Mouse (Mus musculus) heart, adult 2 months (tissue): ENCODE data around the gene Eif6. TPM values are rescaled to one million over a fixed set of nuclear protein-coding genes. Genes with fewer than 3 reads are reported as not detected.
A peak's percentile ranks its signal among the peaks of the same experiment; 100 is the strongest.

ENCODE experiments used
- DNase-seq, 2 experiments: peaks; one replicate each; pipeline ENCODE4 v3.0.0; 2021
- H3K27ac ChIP-seq: fragments of 200-600 bp; 2 replicates; pipeline ENCODE4 v1.8.1; 2022
- H3K27me3 ChIP-seq: fragments of 200-500 bp; 2 replicates; pipeline ENCODE4 v1.6.1; 2012; ENCODE audit warnings: mild to moderate bottlenecking, low read length, inconsistent platforms, mixed read lengths; ENCODE audit not compliant: control insufficient read depth, insufficient read depth
- H3K36me3 ChIP-seq: fragments of 200-500 bp; 2 replicates; pipeline ENCODE4 v1.6.1; 2012; ENCODE audit warnings: low read length, inconsistent platforms; ENCODE audit not compliant: control insufficient read depth, insufficient read depth
- H3K4me1 ChIP-seq: fragments of 200-500 bp; 2 replicates; pipeline ENCODE4 v1.6.1; 2011; ENCODE audit warnings: low read length; ENCODE audit not compliant: control insufficient read depth, insufficient read depth
- H3K4me3 ChIP-seq: fragments of 200-600 bp; 2 replicates; pipeline ENCODE4 v1.8.1; 2022
- H3K79me2 ChIP-seq: fragments of 200-500 bp; replicated peaks from 2 replicates; pipeline ENCODE4 v1.6.1; 2012; ENCODE audit warnings: mild to moderate bottlenecking, inconsistent platforms, low read length, moderate library complexity, mixed read lengths; ENCODE audit not compliant: control insufficient read depth, insufficient read depth
- H3K9ac ChIP-seq: fragments of 200-500 bp; 2 replicates; pipeline ENCODE4 v1.6.1; 2012; ENCODE audit warnings: low read depth, mild to moderate bottlenecking, control low read depth, inconsistent platforms, low read length, mixed read lengths
- CTCF ChIP-seq: fragments of 200-600 bp; IDR thresholded peaks from 2 replicates; pipeline ENCODE4 v1.8.1; 2022; ENCODE audit warnings: antibody characterized with exemption, mild to moderate bottlenecking, moderate library complexity
- EP300 ChIP-seq: fragments of 200-500 bp; IDR thresholded peaks from 2 replicates; pipeline ENCODE4 v1.6.1; 2011; ENCODE audit warnings: low read depth, low read length, control low read depth; ENCODE audit not compliant: insufficient read depth
- POLR2A ChIP-seq: fragments of 200-500 bp; IDR thresholded peaks from 2 replicates; pipeline ENCODE4 v1.6.1; 2011; ENCODE audit warnings: mild to moderate bottlenecking, low read depth, low read length, control low read depth; ENCODE audit not compliant: insufficient read depth
- WGBS: fragments of 180-500 bp; shearing (Covaris S2); methylation state at CpG from one replicate; pipeline ENCODE4 v1.1.7; 2018; 5-methylcytosine and 5-hydroxymethylcytosine counted together
- intact Hi-C: fragments of 180-260 bp; cut with DNase I; formaldehyde crosslinking; loops from one replicate; pipeline ENCODE4 v1.15.1; 2025
- polyA plus RNA-seq: library from polyadenylated mRNA; depleted of rRNA; stranded (reverse); fragments of >200 nt; gene quantifications from 2 replicates; pipeline ENCODE4 v1.2.3, GENCODE M21; 2012
- total RNA-seq, 2 experiments: library from RNA; stranded (reverse); gene quantifications; 2 replicates each; pipeline ENCODE4 v1.2.3; 2021

Gene Eif6
- total and polyA plus RNA-seq, 3 experiments: 40.1 to 52.3 (median 51.2) TPM

- no peak for DNase-seq
- peak overlapping the region; percentile 76 for H3K4me3 ChIP-seq
- H3K9ac ChIP-seq: peak overlapping the region; percentile 42; the same call in 1 of the 2 replicates
- peak overlapping the region; percentile 96 for H3K27ac ChIP-seq
- intact Hi-C loops: loop anchor here (5.0 kb wide), 2 partner anchors 92 to 127 kb away; partner anchors contain the start of genes Edem2 and Trpc4ap
- 0 out of 2 replicates have a peak, but pooled peaks cover 2% of the 10 kb centered on the region for H3K79me2 ChIP-seq
- H3K4me1 ChIP-seq: no peaks in the 10 kb centered on the region
- no peaks in the 10 kb centered on the region for H3K36me3 ChIP-seq
- WGBS: 55% methylated on average over 6 of the region's 6 CpGs
- TF ChIP-seq POLR2A (no peak), EP300 (no peak), CTCF (no peak)
- no peaks in the 10 kb centered on the region for H3K27me3 ChIP-seq
Measured at GRCm38 (mm10) chr2:155819449-155820251, 7.1 kb downstream of the Eif6 start.

GRCm38 (mm10) chr2:155819392-155819448, 7.5 kb downstream of the Eif6 start, which contains the start of gene BC029722:
TSS of gene BC029722 (minus strand) at chr2:155819426.
- TF ChIP-seq EP300 (no peak), POLR2A (no peak), CTCF (no peak)
- H3K4me1 ChIP-seq: no peaks in the 10 kb centered on the region
- peak within 1 kb of the TSS; percentile 96 for H3K27ac ChIP-seq
- no peaks in the 10 kb centered on the region for H3K27me3 ChIP-seq
- H3K79me2 ChIP-seq: 0 out of 2 replicates have a peak, but pooled peaks cover 2% of the 10 kb centered on the region
- intact Hi-C loops: loop anchor here (5.0 kb wide), 2 partner anchors 92 to 127 kb away; partner anchors contain the start of genes Edem2 and Trpc4ap
- H3K9ac ChIP-seq: peak within 1 kb of the TSS; percentile 76
- no peaks in the 10 kb centered on the region for H3K36me3 ChIP-seq
- H3K4me3 ChIP-seq: peak within 1 kb of the TSS; percentile 76
- no peak for DNase-seq

- no peak for TF ChIP-seq CTCF
- peak; percentile 98 for TF ChIP-seq POLR2A
- TF ChIP-seq EP300: peak; percentile 80
- Histone ChIP-seq H3K36me3 (no peaks in the 10 kb centered on the region), H3K27me3 (no peaks in the 10 kb centered on the region), H3K9ac (peak overlapping the region; percentile 76), H3K4me1 (no peaks in the 10 kb centered on the region), H3K79me2 (0 out of 2 replicates have a peak, but pooled peaks cover 1% of the 10 kb centered on the region), H3K27ac (peak overlapping the region; percentile 96), H3K4me3 (peak overlapping the region; percentile 76)
- WGBS: under 1% methylated on average over 37 of the region's 37 CpGs
- DNase-seq: peak; percentile 97
- intact Hi-C loops: loop anchor here (5.0 kb wide), 2 partner anchors 91 to 126 kb away; partner anchors contain the start of genes Edem2 and Trpc4ap
Measured at GRCm38 (mm10) chr2:155818596-155819391, 7.9 kb downstream of the Eif6 start.

- DNase-seq: peak; percentile 66 to 69
Measured at GRCm38 (mm10) chr2:155817301-155818245, 9.2 kb downstream of the Eif6 start.

GRCm38 (mm10) chr2:155816179-155816578, 10.5 kb downstream of the Eif6 start:
- TF ChIP-seq CTCF (no peak), EP300 (no peak), POLR2A (no peak)
- no peaks in the 10 kb centered on the region for H3K27me3 ChIP-seq
- H3K79me2 ChIP-seq: no peaks in the 10 kb centered on the region
- intact Hi-C loops: loop anchor here (5.0 kb wide), 2 partner anchors 89 to 124 kb away; partner anchors contain the start of genes Edem2 and Trpc4ap
- H3K4me3 ChIP-seq: no peak overlapping the region
- H3K4me1 ChIP-seq: no peaks in the 10 kb centered on the region
- WGBS: 75% methylated on average over 1 of the region's 1 CpGs
- DNase-seq: no peak
- H3K36me3 ChIP-seq: no peaks in the 10 kb centered on the region
- no peak overlapping the region for H3K9ac ChIP-seq
- H3K27ac ChIP-seq: no peak overlapping the region

More at GRCm38 (mm10) chr2:155817301-155818245, 9.2 kb downstream of the Eif6 start:
- WGBS: 75% methylated on average over 10 of the region's 10 CpGs
- intact Hi-C loops: loop anchor here (5.0 kb wide), 2 partner anchors 90 to 125 kb away; partner anchors contain the start of genes Edem2 and Trpc4ap
- Histone ChIP-seq H3K27me3 (no peaks in the 10 kb centered on the region), H3K79me2 (no peaks in the 10 kb centered on the region), H3K4me1 (no peaks in the 10 kb centered on the region), H3K4me3 (no peak overlapping the region), H3K36me3 (no peaks in the 10 kb centered on the region), H3K9ac (no peak overlapping the region), H3K27ac (peak overlapping the region; percentile 24; the same call in 1 of the 2 replicates)
- TF ChIP-seq CTCF (no peak), EP300 (no peak), POLR2A (no peak)
